19 mouse cellular contexts compared by ENCODE assay signal in genomic region chr1:166396381-166396780, GRCm38 (mm10).
"Had no signal": no experiment of that assay in that cellular context is flagged by ENCODE, and none has a peak within 500 bp of the region (broad histone marks: within the 10 kb centered on the region; RNA-seq: fewer than 3 reads in every experiment).

No protein-coding gene starts in this region.

- H3K27ac ChIP-seq: heart, adult 2 months; heart, embryonic 13.5 days; heart, embryonic 15.5 days; hindbrain, embryonic 14.5 days; intestine, embryonic 15.5 days; left cerebral cortex, adult 2 months; limb, embryonic 10.5 days; limb, embryonic 12.5 days; liver, embryonic 13.5 days had no signal

- H3K4me3 ChIP-seq: heart, adult 2 months; heart, embryonic 13.5 days; heart, embryonic 15.5 days; intestine, embryonic 15.5 days; left cerebral cortex, adult 2 months; limb, embryonic 10.5 days; limb, embryonic 12.5 days; liver, embryonic 13.5 days had no signal

- DNase-seq: gastrocnemius, postnatal 14 days; gastrocnemius, postnatal 36 days; heart, adult 2 months; heart, postnatal 14 days; heart, postnatal 36 days; kidney, adult 18-20 months; kidney, adult 8-10 months; kidney, postnatal 10 days; kidney, postnatal 25 days; kidney, postnatal 4 days; liver; liver, embryonic 13.5 days had no signal

- H3K4me1 ChIP-seq: heart, embryonic 13.5 days; heart, embryonic 15.5 days; intestine, embryonic 15.5 days; limb, embryonic 10.5 days; limb, embryonic 12.5 days; liver, embryonic 13.5 days had no signal
